Mouse (Mus musculus) heart, embryonic 14.5 days (tissue): ENCODE results near the gene Xpr1. TPM values are rescaled to one million over a fixed set of nuclear protein-coding genes. Genes with fewer than 3 reads are reported as not detected.

Experiments
- ATAC-seq: fragments of 200-750 bp; cut with Nextera tagmentation; 2 replicates; pipeline ENCODE4 v1.8.0; 2017; ENCODE audit warnings: low read depth, moderate TSS enrichment; ENCODE audit not compliant: insufficient number of reproducible peaks, insufficient read depth, low FRiP score
- H3K27ac ChIP-seq, 2 experiments: fragments of 200-500 bp in 1 of 2; fragments of 300-500 bp in 1 of 2; sonication (generic) in 1 of 2; replicated peaks in 1 of 2; 2 replicates each; pipeline ENCODE4 v1.5.1; 2012 to 2014; ENCODE audit warnings: low read depth in 2 of 2, low read length in 2 of 2, control low read depth in 1 of 2, mild to moderate bottlenecking in 1 of 2, mixed read lengths in 1 of 2; ENCODE audit not compliant: control insufficient read depth in 1 of 2, insufficient read depth in 1 of 2
- H3K27me3 ChIP-seq: fragments of 300-500 bp; sonication (generic); 2 replicates; pipeline ENCODE4 v1.6.1; 2014; ENCODE audit warnings: mild to moderate bottlenecking, low read length, control low read depth; ENCODE audit not compliant: control insufficient read depth, insufficient read depth
- H3K36me3 ChIP-seq: fragments of 300-500 bp; sonication (generic); 2 replicates; pipeline ENCODE4 v1.6.1; 2014; ENCODE audit warnings: mild to moderate bottlenecking, control low read depth, low read length, mixed read lengths; ENCODE audit not compliant: control insufficient read depth, insufficient read depth
- H3K4me1 ChIP-seq, 2 experiments: fragments of 200-500 bp in 1 of 2; fragments of 300-500 bp in 1 of 2; sonication (generic) in 1 of 2; 2 replicates each; pipeline ENCODE4 v1.6.1; 2012 to 2014; ENCODE audit warnings: low read length in 2 of 2, control low read depth in 1 of 2, mixed read lengths in 1 of 2; ENCODE audit not compliant: control insufficient read depth in 2 of 2, insufficient read depth in 2 of 2
- H3K4me2 ChIP-seq: fragments of 300-500 bp; sonication (generic); 2 replicates; pipeline ENCODE4 v1.6.1; 2014; ENCODE audit warnings: mild to moderate bottlenecking, low read length
- H3K4me3 ChIP-seq, 2 experiments: fragments of 200-500 bp in 1 of 2; fragments of 300-500 bp in 1 of 2; sonication (generic) in 1 of 2; 2 replicates each; pipeline ENCODE4 v1.5.1; 2012 to 2014; ENCODE audit warnings: low read length in 2 of 2, mild to moderate bottlenecking in 2 of 2, control low read depth in 1 of 2, low read depth in 1 of 2, moderate library complexity in 1 of 2; ENCODE audit not compliant: control insufficient read depth in 1 of 2, insufficient read depth in 1 of 2
- H3K9ac ChIP-seq: fragments of 300-500 bp; sonication (generic); 2 replicates; pipeline ENCODE4 v1.6.1; 2014; ENCODE audit warnings: mild to moderate bottlenecking, low read length
- H3K9me3 ChIP-seq: fragments of 300-500 bp; sonication (generic); 2 replicates; pipeline ENCODE4 v1.6.1; 2016; ENCODE audit warnings: low read length, control low read depth; ENCODE audit not compliant: control insufficient read depth
- WGBS: fragments of 180-500 bp; shearing (Covaris S2); extraction: QIAGEN DNeasy Blood & Tissue Kit; methylation state at CpG from one replicate; pipeline ENCODE4 v1.1.7; 2014; 5-methylcytosine and 5-hydroxymethylcytosine counted together
- polyA plus RNA-seq: library from polyadenylated mRNA; unstranded; fragments of >200 nt; fragmentation: Nextera tagmentation; extraction: Ambion mirVana; gene quantifications from 2 replicates; pipeline ENCODE4 v1.2.1, GENCODE M21; 2014

Gene Xpr1
- polyA plus RNA-seq, 1 experiment from 2014 or later, result 10.9 TPM

- Histone ChIP-seq H3K27me3 (no peaks in the 10 kb centered on the region), H3K4me2 (peak overlapping the region; percentile 81), H3K4me3 (peak overlapping the region; percentile 83 to 93), H3K36me3 (peaks cover 24% of the 10 kb centered on the region), H3K9ac (peak overlapping the region; percentile 98), H3K9me3 (no peaks in the 10 kb centered on the region), H3K4me1 (peaks cover 11 to 22% of the 10 kb centered on the region in 2 experiments), H3K27ac (peak overlapping the region; percentile 92 to 96)
- ATAC-seq, result peak; percentile 18
- WGBS, result 3% methylated on average over 26 of the region's 29 CpGs
Measured at GRCm38 (mm10) chr1:155244771-155245211, 172.4 kb downstream of the Xpr1 start.

- Histone ChIP-seq H3K9me3 (no peaks in the 10 kb centered on the region), H3K9ac (peak within 1 kb of the TSS; percentile 98), H3K36me3 (peaks cover 32% of the 10 kb centered on the region), H3K4me2 (peak within 1 kb of the TSS; percentile 81), H3K27me3 (no peaks in the 10 kb centered on the region), H3K4me1 (peaks cover 14 to 29% of the 10 kb centered on the region in 2 experiments), H3K27ac (peak within 1 kb of the TSS; percentile 92 to 96), H3K4me3 (peak within 1 kb of the TSS; percentile 83 to 93)
- 2% methylated on average over 65 of the region's 85 CpGs for WGBS
- peak; percentile 75 for ATAC-seq
Measured at GRCm38 (mm10) chr1:155243797-155244770, 173.1 kb downstream of the Xpr1 start, which contains the start of gene BC034090. Gene BC034090, minus strand, starts transcription at chr1:155244444.

DNA sequence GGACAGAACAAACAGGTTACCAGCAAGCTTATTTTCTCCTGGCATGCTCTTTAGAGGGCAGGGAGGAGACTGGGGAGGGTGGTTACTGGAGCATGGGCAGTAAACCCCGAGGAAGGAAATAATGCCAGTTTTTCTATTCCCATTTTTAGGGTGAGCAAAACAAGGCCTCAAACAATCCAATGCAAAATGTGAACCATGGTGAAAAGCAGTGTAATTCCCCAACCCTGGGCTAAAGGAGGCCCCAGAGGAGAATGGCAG lies 174.8 kb downstream of the Xpr1 start:
- H3K4me3 ChIP-seq, result no peak overlapping the region
- peak overlapping the region; percentile 42; the same call in 1 of the 2 replicates for H3K9ac ChIP-seq
- peak overlapping the region; percentile 81 for H3K4me2 ChIP-seq
- H3K9me3 ChIP-seq, result no peaks in the 10 kb centered on the region
- peaks cover 26 to 43% of the 10 kb centered on the region in 2 experiments for H3K4me1 ChIP-seq
- no peak overlapping the region for H3K27ac ChIP-seq
- H3K27me3 ChIP-seq, result no peaks in the 10 kb centered on the region
- ATAC-seq, result no peak
- H3K36me3 ChIP-seq, result peaks cover 46% of the 10 kb centered on the region
- WGBS, result 62% methylated on average over 1 of the region's 1 CpGs

DNA sequence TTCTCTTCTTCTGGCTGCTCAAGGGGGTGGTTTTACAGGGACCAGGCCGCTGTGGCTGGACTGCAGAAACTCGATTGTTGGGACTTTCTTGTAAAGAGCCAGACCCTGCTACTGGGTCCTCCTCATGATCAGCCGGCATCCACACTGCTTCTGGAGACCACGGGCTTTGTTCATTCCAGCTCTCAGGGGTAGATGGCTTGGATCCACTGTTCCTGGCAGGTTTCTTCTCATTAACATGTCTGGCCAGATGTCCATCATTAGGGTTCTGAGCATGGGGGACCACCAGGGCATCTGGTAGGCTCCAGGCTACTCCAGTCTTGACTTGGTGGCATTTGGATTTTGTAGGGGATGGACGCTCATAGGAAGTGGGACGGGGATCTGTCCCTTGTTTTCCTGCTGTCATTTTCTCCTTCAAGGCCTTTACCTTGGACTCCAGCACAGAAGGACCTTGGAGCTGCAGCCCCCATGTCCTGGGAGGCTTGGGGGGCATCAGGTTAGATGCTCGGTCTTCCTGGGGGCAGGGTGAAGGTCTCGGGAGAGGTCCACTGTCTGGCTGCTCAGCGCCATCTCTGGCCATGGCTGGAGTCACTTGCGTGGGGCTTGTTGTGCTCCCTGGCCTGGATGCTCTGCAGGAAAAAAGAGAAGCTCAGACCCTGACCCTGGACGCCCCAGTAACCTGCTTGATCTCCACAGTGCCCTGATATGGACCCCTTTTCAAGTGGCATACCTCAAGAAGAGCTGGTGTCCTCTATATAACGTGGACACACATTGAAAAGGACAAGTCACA lies 175.3 kb downstream of the Xpr1 start:
- H3K36me3 ChIP-seq, result peaks cover 46% of the 10 kb centered on the region
- H3K27ac ChIP-seq, result no peak overlapping the region
- 0 out of 2 replicates have a peak overlapping the region, but pooled peaks have one; percentile 42 for H3K9ac ChIP-seq
- H3K4me2 ChIP-seq, result no peak overlapping the region
- H3K27me3 ChIP-seq, result no peaks in the 10 kb centered on the region
- ATAC-seq, result no peak
- peaks cover 32 to 44% of the 10 kb centered on the region in 2 experiments for H3K4me1 ChIP-seq
- 72% methylated on average over 12 of the region's 12 CpGs for WGBS
- no peaks in the 10 kb centered on the region for H3K9me3 ChIP-seq
- no peak overlapping the region for H3K4me3 ChIP-seq

- no peaks in the 10 kb centered on the region for H3K27me3 ChIP-seq
- 0 out of 2 replicates have a peak overlapping the region, but pooled peaks have one; percentile 23 for H3K9ac ChIP-seq
- H3K4me1 ChIP-seq, result peaks cover 42 to 55% of the 10 kb centered on the region in 2 experiments
- no peaks in the 10 kb centered on the region for H3K9me3 ChIP-seq
- peaks cover 51% of the 10 kb centered on the region for H3K36me3 ChIP-seq
- H3K4me3 ChIP-seq, result no peak overlapping the region
- no peak for ATAC-seq
- no peak overlapping the region for H3K27ac ChIP-seq
- H3K4me2 ChIP-seq, result no peak overlapping the region
- 80% methylated on average over 6 of the region's 6 CpGs for WGBS
Measured at GRCm38 (mm10) chr1:155239962-155240717, 177.1 kb downstream of the Xpr1 start.

DNA sequence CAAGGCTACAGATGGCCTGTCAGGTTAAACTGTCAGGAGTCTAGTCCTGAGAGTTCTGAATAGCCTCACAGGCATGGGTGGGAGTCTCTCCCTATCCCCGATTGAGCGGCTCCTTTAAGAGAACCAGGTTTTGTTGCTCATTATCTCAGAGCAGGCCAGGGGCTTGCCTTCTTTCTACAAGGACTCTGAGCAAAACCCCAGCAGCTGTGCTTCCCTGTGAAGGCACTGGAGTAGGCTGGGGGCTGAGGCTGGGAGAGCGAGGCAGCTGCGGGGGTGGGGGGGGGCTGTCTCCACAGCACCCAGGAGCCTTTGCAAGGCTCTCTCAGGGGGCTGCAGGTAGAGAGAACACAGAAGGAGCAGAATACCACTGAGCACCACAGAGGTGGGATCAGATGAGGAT lies 178.0 kb downstream of the Xpr1 start:
- Histone ChIP-seq H3K4me3 (no peak overlapping the region), H3K9ac (peak overlapping the region; percentile 44), H3K9me3 (no peaks in the 10 kb centered on the region), H3K4me2 (peak overlapping the region; percentile 22; the same call in 1 of the 2 replicates), H3K27ac (no peak overlapping the region), H3K4me1 (peaks cover 46 to 58% of the 10 kb centered on the region in 2 experiments), H3K36me3 (peaks cover 51% of the 10 kb centered on the region), H3K27me3 (no peaks in the 10 kb centered on the region)
- 70% methylated on average over 4 of the region's 4 CpGs for WGBS
- ATAC-seq, result no peak

DNA sequence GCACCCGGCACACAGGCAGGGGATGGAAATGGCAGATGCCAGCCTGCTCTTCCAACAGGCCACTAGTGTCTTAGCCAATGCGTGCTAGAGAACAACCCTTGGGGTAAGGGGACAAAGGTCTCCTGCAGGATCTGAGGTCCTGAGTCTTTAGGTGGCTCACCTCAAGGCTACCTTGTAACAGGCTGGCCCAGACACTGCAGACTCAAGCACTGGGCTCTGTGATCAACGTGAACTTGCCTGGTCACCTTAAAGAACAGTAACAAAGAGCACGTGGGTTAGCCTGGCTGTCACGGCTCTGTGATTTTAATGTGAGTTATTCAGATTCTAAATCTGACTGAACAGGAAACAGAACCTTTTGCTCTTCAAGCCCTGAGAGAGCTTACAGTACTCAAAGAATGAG lies 179.1 kb downstream of the Xpr1 start:
- H3K9ac ChIP-seq, result no peak overlapping the region; the same call in 1 of the 2 replicates
- peaks cover 56 to 68% of the 10 kb centered on the region in 2 experiments for H3K4me1 ChIP-seq
- H3K9me3 ChIP-seq, result no peaks in the 10 kb centered on the region
- peak overlapping the region in 1 of 2 experiments; percentile 99; a peak in 1 of 4 replicates for H3K27ac ChIP-seq
- WGBS, result 87% methylated on average over 5 of the region's 5 CpGs
- no peaks in the 10 kb centered on the region for H3K27me3 ChIP-seq
- H3K4me2 ChIP-seq, result no peak overlapping the region
- ATAC-seq, result no peak
- H3K36me3 ChIP-seq, result peaks cover 51% of the 10 kb centered on the region
- no peak overlapping the region for H3K4me3 ChIP-seq
